In genomic region chr1:85600078-85600477, GRCm38 (mm10) we compare ENCODE assay signal across 7 mouse cellular contexts. TPM values are rescaled to one million over a fixed set of nuclear protein-coding genes. Genes with fewer than 3 reads are reported as not detected.
DNase-seq lines count a peak whose midpoint lies in the region; ATAC-seq and TF ChIP-seq lines count a peak whose summit lies in the region.
"Not testable (repeated sequence)": the region's sequence is repeated elsewhere in the genome, so short reads cannot be mapped to it uniquely, and the experiment has no call there.

Gene Sp140 (plus strand): TSS chr1:85600378.

- not testable (repeated sequence) for TF ChIP-seq CTCF in CH12.LX (conservative IDR thresholded peaks at IDR 0.05 in 1 of 2, IDR thresholded peaks at IDR 0.05 in 1 of 2; ENCODE audit: low read depth in 2 of 2, low read length in 2 of 2); liver, embryonic 14.5 days (IDR thresholded peaks at IDR 0.05; ENCODE audit: low read depth); olfactory bulb, adult 2 months (IDR thresholded peaks at IDR 0.05; ENCODE audit: insufficient read depth, low read depth, low read length)

- TF ChIP-seq POLR2A in CH12.LX (IDR thresholded peaks at IDR 0.05; ENCODE audit: low read depth, low read length); olfactory bulb, adult 2 months (IDR thresholded peaks at IDR 0.05; ENCODE audit: insufficient read depth, low read depth, low read length): not testable (repeated sequence)

- peak within 1 kb of the TSS; percentile 93 for H3K9ac ChIP-seq in CH12.LX (ENCODE audit: insufficient read depth, low read depth)
- H3K9ac ChIP-seq in heart, embryonic 12.5 days; intestine, embryonic 15.5 days; liver, embryonic 14.5 days (replicated peaks): not testable (repeated sequence)

- TF ChIP-seq EP300 in CH12.LX (IDR thresholded peaks at IDR 0.05; ENCODE audit: low read length); liver, embryonic 14.5 days (IDR thresholded peaks at IDR 0.05; ENCODE audit: low read depth): not testable (repeated sequence)

- not testable (repeated sequence) for TF ChIP-seq RAD21 in CH12.LX (IDR thresholded peaks at IDR 0.05; ENCODE audit: low read depth, low read length)

- in situ Hi-C loops in CH12.LX (cut with MboI; ENCODE audit: low pct_ligation_motif_present, low pct_unique_long_range_greater_than_20kb, low sequenced_read_pairs), result not testable (repeated sequence)

- H3K27ac ChIP-seq in CH12.LX (ENCODE audit: insufficient read depth, low read depth) (peak within 1 kb of the TSS; percentile 76), macrophage (peak within 1 kb of the TSS; percentile 60)
- not testable (repeated sequence) for H3K27ac ChIP-seq in heart, embryonic 12.5 days (ENCODE audit: poor library complexity, severe bottlenecking); intestine, embryonic 15.5 days; liver, embryonic 14.5 days; olfactory bulb, adult 2 months (ENCODE audit: insufficient read depth, low read depth, low read length)

- WGBS in heart, embryonic 12.5 days, result 77% methylated on average over 1 of the region's 5 CpGs
- 60% methylated on average over 1 of the region's 5 CpGs for WGBS in intestine, embryonic 15.5 days
- no CpG with 5 or more reads among the region's 5 CpGs for WGBS in liver, embryonic 14.5 days (ENCODE audit: insufficient replicate concordance)
- no CpG with 5 or more reads among the region's 5 CpGs for WGBS in macrophage (ENCODE audit: missing documents)
- WGBS in olfactory bulb, adult 2 months, result 83% methylated on average over 1 of the region's 5 CpGs

- not testable (repeated sequence) for H3K4me1 ChIP-seq in CH12.LX (ENCODE audit: control insufficient read depth in 1 of 2, insufficient read depth in 2 of 2); heart, embryonic 12.5 days (replicated peaks); intestine, embryonic 15.5 days (replicated peaks); liver, embryonic 14.5 days (replicated peaks; ENCODE audit: control insufficient read depth in 2 of 2, insufficient read depth in 2 of 2, low read length in 1 of 2); olfactory bulb, adult 2 months (ENCODE audit: control insufficient read depth, insufficient read depth, low read length)

- not testable (repeated sequence) for ATAC-seq in erythroblast, adult 5-6 weeks (replicated peaks; ENCODE audit: low FRiP score, poor library complexity, severe bottlenecking); heart, embryonic 12.5 days (ENCODE audit: insufficient number of reproducible peaks, low FRiP score); intestine, embryonic 15.5 days; liver, embryonic 14.5 days (ENCODE audit: insufficient read depth)

- H3K4me2 ChIP-seq in CH12.LX (ENCODE audit: insufficient read depth, low read depth, poor library complexity, severe bottlenecking), result peak within 1 kb of the TSS; percentile 52
- H3K4me2 ChIP-seq in heart, embryonic 12.5 days, result 0 out of 2 replicates have a peak within 1 kb of the TSS, but pooled peaks have one; percentile 15
- H3K4me2 ChIP-seq in intestine, embryonic 15.5 days (replicated peaks), result peak within 1 kb of the TSS; percentile 6; the same call in 1 of the 2 replicates
- peak within 1 kb of the TSS; percentile 42 for H3K4me2 ChIP-seq in liver, embryonic 14.5 days (ENCODE audit: low read depth)

- H3K36me3 ChIP-seq in CH12.LX (replicated peaks in 1 of 2; ENCODE audit: control insufficient read depth in 1 of 2, insufficient read depth in 1 of 2, low read length in 1 of 2); heart, embryonic 12.5 days; intestine, embryonic 15.5 days; liver, embryonic 14.5 days (replicated peaks; ENCODE audit: control insufficient read depth, insufficient read depth, low read depth); macrophage (ENCODE audit: inconsistent target): not testable (repeated sequence)

- dilution Hi-C loops in CH12.LX (cut with MboI; ENCODE audit: extremely low pct_ligation_motif_present, extremely low pct_unique_long_range_greater_than_20kb, low sequenced_read_pairs), result not testable (repeated sequence)

- peak within 1 kb of the TSS; percentile 45 to 66 (median 56) for H3K4me3 ChIP-seq in CH12.LX (replicated peaks in 1 of 3; ENCODE audit: low read depth in 2 of 3, low read length in 2 of 3, poor library complexity in 1 of 3)
- not testable (repeated sequence) for H3K4me3 ChIP-seq in heart, embryonic 12.5 days; intestine, embryonic 15.5 days (replicated peaks); liver, embryonic 14.5 days (ENCODE audit: insufficient read depth in 1 of 2, low read depth in 2 of 2, low read length in 2 of 2); olfactory bulb, adult 2 months (ENCODE audit: insufficient read depth, low read depth, low read length)
- H3K4me3 ChIP-seq in macrophage (ENCODE audit: inconsistent target), result peak within 1 kb of the TSS; percentile 33

- H3K27me3 ChIP-seq in CH12.LX (replicated peaks); heart, embryonic 12.5 days (replicated peaks); intestine, embryonic 15.5 days (replicated peaks); liver, embryonic 14.5 days (ENCODE audit: control insufficient read depth, insufficient read depth, low read length): not testable (repeated sequence)

- not testable (repeated sequence) for DNase-seq in CH12.LX (ENCODE audit: extremely low read depth); liver, embryonic 14.5 days (ENCODE audit: low read depth in 3 of 3, low spot score in 3 of 3)

- not testable (repeated sequence) for H3K9me3 ChIP-seq in CH12.LX (replicated peaks; ENCODE audit: low read length); heart, embryonic 12.5 days (replicated peaks); intestine, embryonic 15.5 days; liver, embryonic 14.5 days (ENCODE audit: control insufficient read depth, low read length)

- H3K79me2 ChIP-seq in CH12.LX (replicated peaks; ENCODE audit: control insufficient read depth, extremely low read depth, insufficient read depth, poor library complexity, severe bottlenecking), result not testable (repeated sequence)
- H3K79me2 ChIP-seq in macrophage (ENCODE audit: inconsistent target), result peaks cover 33% of the 10 kb centered on the region; the same call in 1 of the 2 replicates

RNA-seq across cellular contexts. Expression of gene Sp140, which starts in this region (rescaled TPM):
- total RNA-seq in CH12.LX (2012; rRNA removed) (116 and 127 TPM in 2 replicates), CH12.LX (2014; rRNA removed) (197 and 211 TPM in 2 replicates)
- polyA plus RNA-seq in CH12.LX (2012; ENCODE audit: insufficient read length, low read depth) (241 and 256 TPM in 2 replicates), macrophage (2018) (29.2 to 96.4 TPM (median 60.3 TPM) in 3 replicates)
- total RNA-seq in erythroblast, adult 5-6 weeks (2015; ENCODE audit: low replicate concordance), result 47.0 and 57.1 TPM in 2 replicates
- total RNA-seq in erythroblast, adult 5-6 weeks (2017; ENCODE audit: low replicate concordance), result 45.6 and 57.7 TPM in 2 replicates
- polyA plus RNA-seq in heart, embryonic 12.5 days (2016; fragmentation: Nextera tagmentation; extraction: Ambion mirVana), result 1.4 and 2.1 TPM in 2 replicates
- 0.95 and 1.9 TPM in 2 replicates for polyA plus RNA-seq in intestine, embryonic 15.5 days (2015; fragmentation: Nextera tagmentation; extraction: Ambion mirVana)
- polyA plus RNA-seq in liver, embryonic 14.5 days (2012; rRNA removed), result 2.4 and 3.0 TPM in 2 replicates
- 3.2 and 3.7 TPM in 2 replicates for polyA plus RNA-seq in liver, embryonic 14.5 days (2014; fragmentation: Nextera tagmentation; extraction: Ambion mirVana)
- 1,000 to 10,000 TPM in 3 of 26 experiments, 100 to 1,000 TPM in 23; 150 to 2,323 (median 556) TPM for total RNA-seq in macrophage (2018; cell fraction: chromatin; rRNA removed)
- 100 to 1,000 TPM in 14 of 26 experiments, 10 to 100 TPM in 12; 49.0 to 314 (median 184) TPM for total RNA-seq in macrophage (2018; cell fraction: cytosol; rRNA removed)
- 1,000 to 10,000 TPM in 1 of 26 experiments, 100 to 1,000 TPM in 24, 10 to 100 TPM in 1; 75.2 to 1,710 (median 394) TPM for total RNA-seq in macrophage (2018; cell fraction: nucleus; rRNA removed)
- polyA plus RNA-seq in olfactory bulb, adult 2 months (2012; ENCODE audit: insufficient read depth, insufficient read length, low replicate concordance, missing spikeins), result not detected in 2 replicates
